Mouse (Mus musculus): ENCODE measurements around the gene Gm3072.
"Not testable (repeated sequence)": the region's sequence is repeated elsewhere in the genome, so short reads cannot be mapped to it uniquely, and the experiment has no call there.

Gm3072 gene

GRCm38 (mm10) chr14:41624512-41624911 is at the start of gene Gm3072:
Gm3072 (minus strand) TSS chr14:41624612.
- not testable (repeated sequence) for DNase-seq (ENCODE audit: low spot score in 2 of 2)

- DNase-seq (ENCODE audit: low spot score in 2 of 2): not testable (repeated sequence)
These were observed 23.8 kb upstream of the Gm3072 start for GRCm38 (mm10) chr14:41648176-41648575.

- DNase-seq (ENCODE audit: low spot score in 2 of 2): not testable (repeated sequence)
These were observed 22.0 kb upstream of the Gm3072 start, which contains the start of gene Gm3676 for GRCm38 (mm10) chr14:41646387-41646786. Gm3676 (minus strand) TSS chr14:41646487.

DNA sequence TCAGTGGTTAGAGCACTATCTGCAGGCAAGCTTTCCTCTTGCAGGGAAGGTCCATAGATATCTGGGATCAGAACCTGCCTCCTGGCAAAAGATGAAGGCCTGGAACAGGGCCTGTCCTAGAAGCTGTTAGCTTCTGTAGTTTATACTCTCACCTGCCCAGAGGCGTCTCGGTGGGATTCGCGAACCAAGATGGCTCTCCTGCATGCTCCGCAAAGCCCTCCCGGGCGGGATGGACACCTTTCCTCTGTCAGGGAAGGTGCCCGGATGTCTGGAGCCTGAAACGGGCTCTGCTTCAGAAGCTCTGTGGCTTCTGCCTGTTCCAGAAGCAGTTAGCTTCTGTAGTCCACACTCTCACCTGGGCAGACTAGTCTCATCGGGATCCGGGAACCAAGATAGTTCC is 5.7 kb upstream of the Gm3072 start:
- not testable (repeated sequence) for DNase-seq (ENCODE audit: low spot score in 2 of 2)

- not testable (repeated sequence) for DNase-seq (ENCODE audit: low spot score in 2 of 2)
These were observed 1.9 kb downstream of the Gm3072 start for GRCm38 (mm10) chr14:41622535-41622934.

- DNase-seq (ENCODE audit: low spot score in 2 of 2): not testable (repeated sequence)
These were observed 13.7 kb downstream of the Gm3072 start for GRCm38 (mm10) chr14:41610690-41611089.

DNA sequence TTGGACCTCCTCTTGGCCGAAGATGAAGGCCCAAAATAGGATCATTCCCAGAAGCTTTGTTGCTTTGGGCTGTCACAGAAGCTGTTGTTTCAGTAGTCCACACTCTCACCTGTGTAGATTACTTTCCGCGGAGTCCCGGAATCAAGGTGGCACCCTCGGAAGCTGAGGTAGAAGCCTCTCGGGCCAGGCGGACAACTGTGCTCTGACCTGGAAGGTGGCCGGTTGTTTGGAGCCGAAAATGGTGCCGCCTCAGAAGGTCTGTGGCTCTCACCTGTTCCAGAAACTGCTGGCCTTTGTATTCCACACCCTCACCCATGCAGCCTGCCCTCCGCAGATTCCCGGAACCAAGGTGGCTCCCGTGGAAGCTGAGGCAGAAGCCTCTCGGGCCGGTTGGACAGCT is 23.5 kb downstream of the Gm3072 start:
- DNase-seq (ENCODE audit: low spot score in 2 of 2): not testable (repeated sequence)

DNA sequence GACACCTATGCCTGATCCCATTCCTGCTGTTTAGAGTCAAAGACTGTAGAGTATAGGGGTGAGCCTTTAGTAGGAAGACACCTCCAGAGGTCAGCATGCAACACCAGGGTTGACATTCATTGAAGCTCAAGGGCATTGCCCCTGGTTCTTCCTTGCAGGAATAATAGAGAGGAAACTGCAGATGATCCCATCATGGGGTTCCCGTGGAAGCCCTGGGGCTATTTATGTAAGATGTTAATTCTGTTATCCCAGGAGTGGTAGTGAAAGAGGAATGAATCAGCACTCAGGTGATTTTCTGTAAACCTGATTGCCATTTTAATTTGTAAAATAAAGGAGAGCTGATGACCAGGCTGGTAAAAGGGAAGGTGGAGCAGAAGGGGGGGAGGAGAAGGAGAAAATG is 38.1 kb downstream of the Gm3072 start:
- DNase-seq (ENCODE audit: low spot score in 2 of 2): not testable (repeated sequence)

GRCm38 (mm10) chr14:41572911-41573310 is 51.5 kb downstream of the Gm3072 start, which contains the start of gene 1700049E17Rik2:
1700049E17Rik2 (plus strand) TSS chr14:41573211.
- DNase-seq (ENCODE audit: low spot score in 2 of 2): not testable (repeated sequence)

All from natural killer cell, adult 2 months (primary cell).